Mouse (Mus musculus) midbrain, embryonic 16.5 days (tissue): ENCODE data around the gene Epas1. TPM values are rescaled to one million over a fixed set of nuclear protein-coding genes. Genes with fewer than 3 reads are reported as not detected.

ENCODE experiments used
- ATAC-seq: fragments of 200-750 bp; cut with Nextera tagmentation; 2 replicates; pipeline ENCODE4 v1.8.0; 2017; ENCODE audit warnings: moderate TSS enrichment
- H3K27ac ChIP-seq: fragments of 300-500 bp; sonication (generic); 2 replicates; pipeline ENCODE4 v1.5.1; 2014; ENCODE audit warnings: mild to moderate bottlenecking, low read length, mixed read lengths
- H3K27me3 ChIP-seq: fragments of 300-500 bp; sonication (generic); 2 replicates; pipeline ENCODE4 v1.6.1; 2014; ENCODE audit warnings: low read depth, low read length, mixed read lengths; ENCODE audit not compliant: control insufficient read depth, insufficient read depth
- H3K36me3 ChIP-seq: fragments of 300-500 bp; sonication (generic); 2 replicates; pipeline ENCODE4 v1.6.1; 2014; ENCODE audit warnings: mild to moderate bottlenecking, low read length, moderate library complexity, mixed read lengths; ENCODE audit not compliant: control insufficient read depth, insufficient read depth
- H3K4me1 ChIP-seq: fragments of 300-500 bp; sonication (generic); 2 replicates; pipeline ENCODE4 v1.6.1; 2014; ENCODE audit warnings: mild to moderate bottlenecking, low read length, mixed read lengths; ENCODE audit not compliant: control insufficient read depth, insufficient read depth
- H3K4me2 ChIP-seq: fragments of 300-500 bp; sonication (generic); 2 replicates; pipeline ENCODE4 v1.6.1; 2014; ENCODE audit warnings: mild to moderate bottlenecking, low read length, mixed read lengths
- H3K4me3 ChIP-seq: fragments of 300-500 bp; sonication (generic); 2 replicates; pipeline ENCODE4 v1.5.1; 2014; ENCODE audit warnings: low read depth, mild to moderate bottlenecking, low read length, moderate library complexity, mixed read lengths
- H3K9ac ChIP-seq: fragments of 300-500 bp; sonication (generic); 2 replicates; pipeline ENCODE4 v1.6.1; 2014; ENCODE audit warnings: low read depth, low read length, mixed read lengths
- H3K9me3 ChIP-seq: fragments of 300-500 bp; sonication (generic); replicated peaks from 2 replicates; pipeline ENCODE4 v1.6.1; 2014; ENCODE audit warnings: mild to moderate bottlenecking, low read length, mixed read lengths; ENCODE audit not compliant: control insufficient read depth, poor library complexity, severe bottlenecking
- WGBS: fragments of 180-500 bp; shearing (Covaris S2); extraction: QIAGEN DNeasy Blood & Tissue Kit; methylation state at CpG from one replicate; pipeline ENCODE4 v1.1.7; 2014; 5-methylcytosine and 5-hydroxymethylcytosine counted together
- polyA plus RNA-seq: library from polyadenylated mRNA; unstranded; fragments of >200 nt; fragmentation: Nextera tagmentation; extraction: Ambion mirVana; gene quantifications from 2 replicates; pipeline ENCODE4 v1.2.1, GENCODE M21; 2015

The Epas1 gene
- polyA plus RNA-seq, 1 experiment from 2014 or later = 5.4 TPM

DNA sequence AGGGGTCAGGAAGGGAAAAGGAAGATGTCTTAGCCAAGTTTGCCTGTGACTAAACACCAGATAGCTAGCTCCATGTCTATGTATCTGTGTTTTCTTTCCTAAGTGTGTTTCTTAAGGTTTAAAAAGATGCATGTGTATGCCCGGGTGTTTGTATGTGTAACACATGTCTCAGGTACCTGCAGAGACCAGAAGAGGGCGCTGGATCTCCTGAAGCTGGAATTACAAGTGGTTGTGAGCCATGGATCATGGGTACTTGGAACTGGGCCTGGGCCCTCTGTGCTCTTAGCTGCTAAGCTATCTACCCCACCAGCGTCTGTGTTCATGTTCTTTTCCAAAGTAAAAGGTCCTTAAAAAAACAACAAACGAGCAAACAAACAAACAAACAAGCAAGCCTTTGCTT is 12.9 kb downstream of the Epas1 start:
- Histone ChIP-seq H3K4me1 (no peaks in the 10 kb centered on the region), H3K4me3 (no peak overlapping the region), H3K9me3 (no peaks in the 10 kb centered on the region), H3K9ac (no peak overlapping the region), H3K36me3 (no peaks in the 10 kb centered on the region), H3K27me3 (no peaks in the 10 kb centered on the region), H3K27ac (no peak overlapping the region), H3K4me2 (no peak overlapping the region)
- 86% methylated on average over 4 of the region's 4 CpGs for WGBS
- ATAC-seq = no peak

GRCm38 (mm10) chr17:86768596-86768995 is 15.1 kb downstream of the Epas1 start:
- no peak overlapping the region for H3K4me2 ChIP-seq
- no peaks in the 10 kb centered on the region for H3K27me3 ChIP-seq
- ATAC-seq = no peak
- no peak overlapping the region for H3K27ac ChIP-seq
- H3K4me3 ChIP-seq = no peak overlapping the region
- no peaks in the 10 kb centered on the region for H3K36me3 ChIP-seq
- WGBS = 79% methylated on average over 7 of the region's 7 CpGs
- H3K9me3 ChIP-seq = no peaks in the 10 kb centered on the region
- H3K4me1 ChIP-seq = no peaks in the 10 kb centered on the region
- H3K9ac ChIP-seq = no peak overlapping the region

GRCm38 (mm10) chr17:86769330-86770211 is 16.1 kb downstream of the Epas1 start:
- Histone ChIP-seq H3K27me3 (no peaks in the 10 kb centered on the region), H3K9ac (no peak overlapping the region), H3K27ac (no peak overlapping the region; the same call in 1 of the 2 replicates), H3K4me3 (no peak overlapping the region), H3K4me1 (no peaks in the 10 kb centered on the region), H3K4me2 (no peak overlapping the region), H3K36me3 (no peaks in the 10 kb centered on the region), H3K9me3 (no peaks in the 10 kb centered on the region)
- 74% methylated on average over 16 of the region's 16 CpGs for WGBS
- ATAC-seq = no peak

DNA sequence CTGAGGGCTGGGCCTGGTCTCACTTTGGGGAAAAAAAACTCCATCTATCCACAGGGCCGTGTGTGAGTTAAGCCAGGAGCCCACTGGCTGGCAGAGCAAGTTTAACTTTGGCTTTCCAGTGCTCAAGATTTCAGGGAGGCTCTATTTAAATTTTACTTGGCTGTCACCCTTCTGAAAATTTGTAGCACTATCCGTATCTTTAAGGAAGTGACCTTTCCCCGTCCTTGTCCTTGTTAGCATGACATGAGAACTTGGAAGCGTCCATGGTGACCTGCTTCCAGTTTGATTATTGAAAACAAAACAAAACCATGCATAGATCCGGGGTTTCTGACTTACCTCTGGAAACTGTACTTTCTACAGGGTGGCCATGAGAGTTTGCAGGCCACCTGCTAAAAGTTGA is 17.3 kb downstream of the Epas1 start:
- H3K9me3 ChIP-seq = no peaks in the 10 kb centered on the region
- no peak overlapping the region for H3K4me3 ChIP-seq
- no peaks in the 10 kb centered on the region for H3K4me1 ChIP-seq
- H3K27ac ChIP-seq = no peak overlapping the region
- H3K27me3 ChIP-seq = no peaks in the 10 kb centered on the region
- no peaks in the 10 kb centered on the region for H3K36me3 ChIP-seq
- 81% methylated on average over 5 of the region's 5 CpGs for WGBS
- H3K4me2 ChIP-seq = no peak overlapping the region
- H3K9ac ChIP-seq = no peak overlapping the region
- ATAC-seq = no peak

GRCm38 (mm10) chr17:86772035-86772434 is 18.5 kb downstream of the Epas1 start:
- H3K27ac ChIP-seq = no peak overlapping the region

GRCm38 (mm10) chr17:86772929-86773588 is 19.6 kb downstream of the Epas1 start:
- Histone ChIP-seq H3K4me1 (no peaks in the 10 kb centered on the region), H3K4me2 (no peak overlapping the region), H3K27ac (no peak overlapping the region), H3K4me3 (no peak overlapping the region), H3K36me3 (no peaks in the 10 kb centered on the region), H3K9me3 (no peaks in the 10 kb centered on the region), H3K27me3 (no peaks in the 10 kb centered on the region), H3K9ac (no peak overlapping the region)
- 90% methylated on average over 15 of the region's 15 CpGs for WGBS
- ATAC-seq = no peak

More at GRCm38 (mm10) chr17:86772035-86772434, 18.5 kb downstream of the Epas1 start:
- Histone ChIP-seq H3K4me3 (no peak overlapping the region), H3K9me3 (no peaks in the 10 kb centered on the region), H3K4me1 (no peaks in the 10 kb centered on the region), H3K36me3 (no peaks in the 10 kb centered on the region), H3K27me3 (no peaks in the 10 kb centered on the region), H3K4me2 (no peak overlapping the region), H3K9ac (no peak overlapping the region)
- no peak for ATAC-seq
- WGBS = 70% methylated on average over 11 of the region's 11 CpGs

GRCm38 (mm10) chr17:86776538-86776937 is 23.0 kb downstream of the Epas1 start:
- H3K4me2 ChIP-seq = no peak overlapping the region
- H3K27me3 ChIP-seq = no peaks in the 10 kb centered on the region
- no peaks in the 10 kb centered on the region for H3K36me3 ChIP-seq
- no peak overlapping the region for H3K4me3 ChIP-seq
- H3K9me3 ChIP-seq = no peaks in the 10 kb centered on the region
- no peak overlapping the region for H3K27ac ChIP-seq
- no peak overlapping the region for H3K9ac ChIP-seq
- 90% methylated on average over 12 of the region's 12 CpGs for WGBS
- H3K4me1 ChIP-seq = no peaks in the 10 kb centered on the region
- ATAC-seq = no peak

DNA sequence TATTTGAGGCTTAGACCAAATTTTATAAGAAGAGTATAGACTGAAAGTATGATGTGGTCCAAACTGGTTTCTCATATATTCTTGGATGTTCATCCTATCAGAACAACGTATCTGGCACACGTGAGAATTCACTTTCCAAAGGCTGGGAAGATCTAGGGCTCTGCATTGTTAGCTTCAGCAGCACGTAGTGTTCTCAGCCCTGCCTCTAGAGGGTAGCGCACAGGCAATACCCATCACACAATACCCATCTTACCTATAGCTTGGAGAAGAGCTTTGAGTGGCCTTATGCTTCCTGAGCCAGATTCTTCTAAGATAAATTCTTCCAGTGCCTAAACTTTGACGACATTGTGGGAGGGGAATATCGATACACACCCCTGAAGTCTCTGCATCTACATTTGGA is 24.6 kb downstream of the Epas1 start:
- no peak overlapping the region for H3K9ac ChIP-seq
- H3K36me3 ChIP-seq = no peaks in the 10 kb centered on the region
- no peak overlapping the region for H3K27ac ChIP-seq
- no peaks in the 10 kb centered on the region for H3K9me3 ChIP-seq
- no peak for ATAC-seq
- whole genome bisulfite sequencing = 95% methylated on average over 6 of the region's 6 CpGs
- H3K27me3 ChIP-seq = no peaks in the 10 kb centered on the region
- no peak overlapping the region for H3K4me2 ChIP-seq
- H3K4me3 ChIP-seq = no peak overlapping the region
- H3K4me1 ChIP-seq = peaks cover 6% of the 10 kb centered on the region
